Mouse (Mus musculus): ENCODE results near the gene Usp9x. TPM values are rescaled to one million over a fixed set of nuclear protein-coding genes. Genes with fewer than 3 reads are reported as not detected.

Gene Usp9x
- polyA plus RNA-seq (2016; fragmentation: Nextera tagmentation; extraction: Ambion mirVana), result 33.4 and 38.0 TPM in 2 replicates

DNA sequence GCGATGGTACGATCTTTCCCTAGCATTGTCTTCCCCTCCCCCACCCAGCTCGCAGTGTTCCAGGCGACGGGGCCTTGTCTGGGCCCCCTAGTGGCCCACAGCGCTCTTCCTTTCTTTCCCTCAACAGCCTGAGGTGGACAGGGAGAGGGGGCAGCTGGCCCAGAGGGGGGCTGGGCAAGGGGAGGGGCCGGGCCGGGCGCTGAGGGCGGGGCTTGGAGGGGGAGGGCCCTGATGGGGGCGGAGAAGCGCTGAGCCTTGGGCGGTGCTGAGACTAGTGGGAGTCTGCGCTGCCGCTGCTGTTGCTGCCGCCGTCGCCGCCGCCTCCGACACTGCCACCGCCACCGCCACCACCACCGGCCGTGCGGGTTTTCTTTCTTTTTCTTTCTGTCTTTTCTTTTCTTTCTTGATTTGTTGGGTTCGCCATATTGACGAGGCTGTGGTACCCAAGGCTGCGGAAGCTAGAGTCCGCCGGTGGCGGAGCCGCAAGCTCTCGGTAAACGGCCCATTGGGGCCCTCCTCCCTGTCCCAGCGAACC, at the start of gene Usp9x:
TSS of gene Usp9x (plus strand) at position 258 of the 535 bp plus-strand sequence.
- Histone ChIP-seq H3K36me3 (no peaks in the 10 kb centered on the region), H3K4me3 (peak within 1 kb of the TSS; percentile 76), H3K27me3 (ENCODE audit: insufficient read depth, poor library complexity, severe bottlenecking) (peaks cover 30% of the 10 kb centered on the region; the same call in 1 of the 2 replicates), H3K4me1 (no peaks in the 10 kb centered on the region), H3K27ac (peak within 1 kb of the TSS; percentile 93), H3K9me3 (no peaks in the 10 kb centered on the region)
- 7% methylated on average over 34 of the region's 36 CpGs for WGBS
- DNase-seq (ENCODE audit: low spot score), result peak; percentile 92

DNA sequence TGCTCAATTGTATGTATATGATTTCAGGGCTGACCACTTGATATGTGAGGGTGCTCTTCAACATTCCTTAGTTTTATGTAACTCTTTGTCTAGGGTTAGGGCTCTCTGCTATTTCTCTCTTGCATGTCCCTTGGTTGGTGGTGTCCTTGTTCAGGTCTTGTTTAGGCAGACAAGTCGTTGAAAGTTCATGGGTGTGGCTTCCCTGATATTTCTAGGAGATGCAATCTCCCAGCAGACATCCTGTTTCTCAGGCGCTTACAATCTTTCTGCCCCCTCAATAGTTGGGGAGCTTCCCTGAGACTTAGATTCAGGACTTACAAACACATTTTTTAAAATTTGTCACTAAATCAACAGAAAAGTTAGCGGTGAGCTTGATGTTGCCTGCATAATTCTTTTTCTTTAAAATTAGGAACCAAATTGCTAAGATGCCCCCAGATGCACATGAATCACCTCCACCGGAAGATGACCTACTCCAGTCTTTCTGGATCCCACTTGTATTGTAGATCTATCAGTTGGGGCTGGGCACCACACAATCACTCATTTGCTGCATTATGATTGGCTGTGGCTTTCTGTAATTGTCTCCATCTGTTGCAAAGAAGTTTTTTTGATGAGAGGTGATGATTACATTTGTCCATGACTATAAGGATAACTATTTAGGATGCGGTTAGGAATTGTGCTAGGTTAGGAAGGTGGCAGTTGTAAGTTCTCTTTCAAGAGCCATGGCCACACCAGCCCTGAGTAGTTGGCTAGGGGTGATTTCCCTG, 48.6 kb upstream of the Usp9x start:
- H3K27ac ChIP-seq, result no peak overlapping the region

DNA sequence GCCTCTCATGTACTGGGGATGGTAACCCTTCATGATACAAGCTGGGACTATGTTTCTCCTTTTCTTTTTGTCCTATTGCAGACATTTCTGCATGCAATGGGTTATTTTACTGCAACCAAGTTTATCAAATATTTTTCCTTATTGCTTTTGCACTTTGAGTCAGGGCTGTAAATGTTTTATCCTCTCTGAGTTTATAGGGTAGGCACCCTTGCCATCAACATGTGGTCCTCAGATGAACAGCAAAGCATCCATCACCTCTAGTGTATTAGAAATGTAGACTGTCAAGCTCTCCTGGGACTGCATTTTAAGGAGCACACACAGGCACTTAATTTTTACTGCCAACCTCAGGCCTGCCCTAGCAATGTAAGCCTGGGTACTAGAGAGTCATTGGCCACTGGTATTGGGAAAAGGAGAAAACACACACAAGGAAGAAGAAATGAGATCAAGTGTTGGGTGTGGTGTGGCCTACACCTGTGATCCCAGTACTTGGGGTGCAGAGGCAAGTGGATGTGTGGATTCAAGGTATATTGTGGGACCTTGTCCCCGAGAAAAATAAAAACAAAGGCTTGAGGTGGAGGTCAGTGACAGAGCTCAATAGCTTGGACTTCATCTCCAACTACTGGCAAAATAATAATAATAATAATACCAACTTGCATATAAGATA, 46.6 kb upstream of the Usp9x start:
- Histone ChIP-seq H3K9me3 (no peaks in the 10 kb centered on the region), H3K4me3 (no peak overlapping the region), H3K27me3 (ENCODE audit: insufficient read depth, poor library complexity, severe bottlenecking) (no peaks in the 10 kb centered on the region), H3K27ac (no peak overlapping the region), H3K36me3 (no peaks in the 10 kb centered on the region), H3K4me1 (no peaks in the 10 kb centered on the region)
- 71% methylated on average over 1 of the region's 1 CpGs for WGBS
- DNase-seq (ENCODE audit: low spot score), result no peak

More for the DNA sequence above, 48.6 kb upstream of the Usp9x start:
- no peaks in the 10 kb centered on the region for H3K9me3 ChIP-seq
- WGBS, result 76% methylated on average over 5 of the region's 5 CpGs
- no peak overlapping the region for H3K4me3 ChIP-seq
- no peaks in the 10 kb centered on the region for H3K27me3 ChIP-seq (ENCODE audit: insufficient read depth, poor library complexity, severe bottlenecking)
- no peak for DNase-seq (ENCODE audit: low spot score)
- no peaks in the 10 kb centered on the region for H3K36me3 ChIP-seq
- no peaks in the 10 kb centered on the region for H3K4me1 ChIP-seq

DNA sequence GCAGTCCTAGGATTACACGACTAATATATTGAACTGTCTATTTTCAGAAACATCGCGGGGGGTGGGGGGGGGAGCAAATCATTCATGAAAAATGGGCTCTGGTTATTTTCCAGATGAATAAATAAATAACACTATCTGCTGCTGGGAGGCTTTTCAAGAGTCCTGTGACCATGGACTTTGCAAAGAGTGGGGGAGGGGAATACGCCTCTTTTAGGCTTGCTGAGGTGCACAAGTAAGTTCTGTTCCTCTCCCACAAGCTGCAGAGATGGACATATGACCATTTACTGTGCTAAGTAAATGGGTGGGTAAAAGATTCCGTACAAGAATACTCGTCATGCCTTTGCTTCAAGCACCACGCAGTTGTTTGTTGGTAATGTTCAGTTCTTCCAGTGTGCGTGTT, 46.0 kb upstream of the Usp9x start:
- Histone ChIP-seq H3K27me3 (ENCODE audit: insufficient read depth, poor library complexity, severe bottlenecking) (no peaks in the 10 kb centered on the region), H3K27ac (no peak overlapping the region), H3K9me3 (no peaks in the 10 kb centered on the region), H3K4me3 (no peak overlapping the region), H3K4me1 (no peaks in the 10 kb centered on the region), H3K36me3 (no peaks in the 10 kb centered on the region)
- 89% methylated on average over 8 of the region's 8 CpGs for WGBS
- no peak for DNase-seq (ENCODE audit: low spot score)

DNA sequence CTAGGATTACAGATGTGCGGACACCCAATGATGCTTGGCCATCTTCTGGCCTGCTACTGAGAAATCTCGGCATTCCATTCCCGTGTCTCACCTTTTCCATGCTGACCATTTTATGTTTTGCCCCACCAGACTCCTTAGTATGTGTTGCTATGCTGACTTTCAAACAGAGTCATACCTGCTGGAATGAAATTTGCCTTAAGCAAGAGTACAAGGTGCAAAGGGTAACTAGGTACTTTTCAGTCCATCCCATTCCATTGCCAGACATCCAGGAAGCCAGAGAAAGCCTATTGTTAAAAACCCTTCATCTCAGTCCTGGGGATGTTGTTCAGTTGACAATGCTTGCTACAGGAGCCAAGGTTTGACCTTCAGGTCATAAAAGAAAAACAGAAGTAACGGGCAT, 43.1 kb upstream of the Usp9x start:
- no peak for DNase-seq (ENCODE audit: low spot score)
- Histone ChIP-seq H3K36me3 (no peaks in the 10 kb centered on the region), H3K4me1 (no peaks in the 10 kb centered on the region), H3K4me3 (no peak overlapping the region), H3K27ac (no peak overlapping the region), H3K27me3 (ENCODE audit: insufficient read depth, poor library complexity, severe bottlenecking) (no peaks in the 10 kb centered on the region), H3K9me3 (no peaks in the 10 kb centered on the region)
- WGBS, result 86% methylated on average over 4 of the region's 4 CpGs

DNA sequence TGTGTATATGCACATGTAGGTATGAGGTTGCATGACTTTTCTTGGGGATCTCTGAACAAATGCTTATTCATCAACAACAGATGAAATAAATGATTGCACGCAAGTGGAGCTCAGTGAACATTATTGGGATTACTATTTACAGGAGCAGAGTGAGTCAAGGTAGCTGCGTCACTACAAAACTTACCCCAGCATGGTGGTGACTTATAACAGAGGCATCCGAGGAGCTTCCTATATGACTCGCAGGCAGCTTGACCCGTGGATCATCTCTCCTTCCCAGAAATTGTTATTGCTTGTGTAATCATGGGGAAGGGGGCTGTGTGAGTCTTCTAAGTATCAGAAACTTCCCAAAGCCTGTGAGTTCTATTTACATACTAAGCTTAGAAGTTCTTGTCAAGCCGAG, 41.3 kb upstream of the Usp9x start:
- H3K9me3 ChIP-seq, result no peaks in the 10 kb centered on the region
- no peaks in the 10 kb centered on the region for H3K27me3 ChIP-seq (ENCODE audit: insufficient read depth, poor library complexity, severe bottlenecking)
- no peak overlapping the region for H3K27ac ChIP-seq
- WGBS, result 91% methylated on average over 6 of the region's 6 CpGs
- H3K36me3 ChIP-seq, result no peaks in the 10 kb centered on the region
- H3K4me3 ChIP-seq, result no peak overlapping the region
- no peak for DNase-seq (ENCODE audit: low spot score)
- H3K4me1 ChIP-seq, result peaks cover 2% of the 10 kb centered on the region; the same call in 1 of the 2 replicates

DNA sequence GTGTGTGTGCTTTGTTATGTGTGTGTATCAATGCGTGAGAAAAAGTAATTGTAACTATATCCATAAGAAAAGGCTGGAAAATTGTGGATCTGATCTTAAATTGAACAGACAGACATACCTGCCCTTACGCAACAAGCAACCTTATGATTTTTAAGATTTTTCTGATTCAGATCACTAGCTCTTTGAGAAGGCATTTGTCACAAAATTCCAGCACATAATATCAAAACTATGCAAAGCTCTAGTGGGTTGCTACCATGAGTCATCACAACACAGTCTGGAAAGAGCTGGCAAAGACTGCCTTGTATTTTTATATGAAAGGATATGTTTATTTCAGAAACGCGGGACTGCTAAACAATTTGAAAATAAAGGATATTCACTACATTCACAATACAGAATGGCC, 34.2 kb upstream of the Usp9x start:
- no peaks in the 10 kb centered on the region for H3K36me3 ChIP-seq
- H3K27me3 ChIP-seq (ENCODE audit: insufficient read depth, poor library complexity, severe bottlenecking), result peaks cover 6% of the 10 kb centered on the region; the same call in 1 of the 2 replicates
- DNase-seq (ENCODE audit: low spot score), result no peak
- no peak overlapping the region for H3K27ac ChIP-seq
- H3K9me3 ChIP-seq, result no peaks in the 10 kb centered on the region
- H3K4me1 ChIP-seq, result peaks cover 3% of the 10 kb centered on the region; the same call in 1 of the 2 replicates
- H3K4me3 ChIP-seq, result no peak overlapping the region
- 81% methylated on average over 4 of the region's 4 CpGs for WGBS

DNA sequence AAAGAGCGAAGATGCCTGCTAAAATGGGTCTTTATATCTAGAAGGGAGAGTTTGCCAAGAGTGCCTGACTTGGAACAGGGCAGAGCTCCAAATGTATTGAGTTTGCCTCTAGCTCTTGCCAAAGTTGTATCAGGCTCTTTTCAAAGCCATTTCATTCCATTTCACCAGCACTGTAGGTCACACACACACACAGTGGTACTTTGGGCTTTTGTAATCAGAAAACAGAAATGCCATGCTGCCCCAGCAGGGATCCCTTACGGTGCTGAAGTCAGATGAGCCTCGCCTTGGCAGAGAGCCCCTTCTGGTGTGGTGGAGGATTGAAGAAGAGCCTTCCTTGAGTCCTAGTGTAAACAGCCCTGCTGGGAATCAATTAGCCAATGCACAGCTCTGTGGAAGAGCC, 32.1 kb upstream of the Usp9x start:
- Histone ChIP-seq H3K27ac (no peak overlapping the region), H3K4me3 (no peak overlapping the region), H3K36me3 (no peaks in the 10 kb centered on the region), H3K27me3 (ENCODE audit: insufficient read depth, poor library complexity, severe bottlenecking) (peaks cover 6% of the 10 kb centered on the region; the same call in 1 of the 2 replicates), H3K9me3 (no peaks in the 10 kb centered on the region), H3K4me1 (peaks cover 3% of the 10 kb centered on the region; the same call in 1 of the 2 replicates)
- 43% methylated on average over 3 of the region's 3 CpGs for WGBS
- no peak for DNase-seq (ENCODE audit: low spot score)

DNA sequence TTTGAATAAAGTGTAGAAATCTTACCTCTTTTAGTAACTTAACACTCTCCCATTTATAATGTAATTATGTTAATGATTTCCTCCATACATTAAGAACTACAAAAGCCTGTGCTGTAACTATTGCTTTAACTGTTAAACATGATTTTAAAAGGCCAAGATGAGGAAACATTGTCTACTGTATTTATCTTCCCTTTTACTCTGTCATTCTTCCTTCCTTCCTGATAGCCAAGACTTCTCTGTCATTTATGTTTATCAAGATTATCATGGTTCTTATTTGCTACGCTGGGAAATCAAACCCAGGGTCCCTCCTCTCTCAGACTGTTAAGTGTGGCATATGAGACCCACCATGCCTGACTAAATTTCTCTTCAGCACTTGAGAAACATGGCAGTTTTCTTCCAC, 30.9 kb upstream of the Usp9x start:
- Histone ChIP-seq H3K4me1 (no peaks in the 10 kb centered on the region), H3K4me3 (no peak overlapping the region), H3K9me3 (no peaks in the 10 kb centered on the region), H3K27ac (no peak overlapping the region), H3K36me3 (no peaks in the 10 kb centered on the region), H3K27me3 (ENCODE audit: insufficient read depth, poor library complexity, severe bottlenecking) (peaks cover 10% of the 10 kb centered on the region; the same call in 1 of the 2 replicates)
- 35% methylated on average over 1 of the region's 1 CpGs for WGBS
- DNase-seq (ENCODE audit: low spot score), result no peak

DNA sequence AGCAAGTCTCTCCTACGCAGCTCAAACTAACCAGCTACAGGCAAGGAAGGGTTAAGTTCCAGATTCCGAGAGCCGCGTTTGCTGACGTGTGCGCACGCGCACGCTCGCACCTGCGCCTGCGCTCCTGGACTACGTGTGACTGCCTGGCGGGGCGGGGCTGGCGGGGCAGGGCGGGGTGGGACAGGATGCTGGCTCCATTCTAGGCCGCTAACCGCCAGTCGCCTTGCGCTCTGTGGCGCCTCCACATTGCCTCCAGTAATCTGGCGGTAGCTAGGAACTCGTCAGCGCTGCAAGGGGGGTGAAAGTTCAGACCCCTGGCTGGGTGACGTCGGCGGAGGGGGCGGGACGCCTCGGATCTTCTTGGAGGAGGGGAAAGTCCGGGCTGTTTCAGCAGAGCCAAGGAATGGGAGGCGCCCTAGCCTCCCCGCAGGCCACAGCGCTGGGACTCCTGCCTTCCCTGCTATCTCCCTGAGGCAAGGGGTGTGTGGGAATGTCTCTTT, 29.6 kb upstream of the Usp9x start:
- peak overlapping the region; percentile 83 for H3K27ac ChIP-seq
- no peaks in the 10 kb centered on the region for H3K9me3 ChIP-seq
- 7% methylated on average over 35 of the region's 35 CpGs for WGBS
- H3K27me3 ChIP-seq (ENCODE audit: insufficient read depth, poor library complexity, severe bottlenecking), result peaks cover 10% of the 10 kb centered on the region; the same call in 1 of the 2 replicates
- no peaks in the 10 kb centered on the region for H3K36me3 ChIP-seq
- H3K4me3 ChIP-seq, result peak overlapping the region; percentile 55
- DNase-seq (ENCODE audit: low spot score), result peak; percentile 97
- no peaks in the 10 kb centered on the region for H3K4me1 ChIP-seq

DNA sequence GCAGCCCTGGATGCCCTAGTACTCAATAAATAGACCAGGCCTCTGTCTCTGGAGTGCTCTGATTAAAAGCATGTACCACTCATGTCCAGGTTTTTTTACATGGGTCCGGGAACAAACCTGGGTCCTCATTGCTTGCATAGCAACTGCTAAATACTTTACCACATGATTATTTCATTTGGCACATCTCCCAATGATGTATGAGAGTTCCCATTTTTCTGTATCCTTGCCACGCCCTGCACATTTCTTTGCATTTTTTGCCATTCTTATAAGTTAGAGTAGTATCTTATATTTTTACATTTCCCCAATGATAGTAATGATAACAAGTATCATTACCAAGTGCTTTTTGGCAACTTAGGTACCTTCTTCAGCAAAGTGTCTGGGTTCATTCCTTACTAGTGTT, 27.5 kb upstream of the Usp9x start:
- no peak for DNase-seq (ENCODE audit: low spot score)
- H3K36me3 ChIP-seq, result no peaks in the 10 kb centered on the region
- peaks cover 18% of the 10 kb centered on the region; the same call in 1 of the 2 replicates for H3K27me3 ChIP-seq (ENCODE audit: insufficient read depth, poor library complexity, severe bottlenecking)
- WGBS, result 81% methylated on average over 2 of the region's 2 CpGs
- no peaks in the 10 kb centered on the region; the same call in 1 of the 2 replicates for H3K4me1 ChIP-seq
- H3K4me3 ChIP-seq, result no peak overlapping the region
- no peaks in the 10 kb centered on the region for H3K9me3 ChIP-seq
- H3K27ac ChIP-seq, result no peak overlapping the region

DNA sequence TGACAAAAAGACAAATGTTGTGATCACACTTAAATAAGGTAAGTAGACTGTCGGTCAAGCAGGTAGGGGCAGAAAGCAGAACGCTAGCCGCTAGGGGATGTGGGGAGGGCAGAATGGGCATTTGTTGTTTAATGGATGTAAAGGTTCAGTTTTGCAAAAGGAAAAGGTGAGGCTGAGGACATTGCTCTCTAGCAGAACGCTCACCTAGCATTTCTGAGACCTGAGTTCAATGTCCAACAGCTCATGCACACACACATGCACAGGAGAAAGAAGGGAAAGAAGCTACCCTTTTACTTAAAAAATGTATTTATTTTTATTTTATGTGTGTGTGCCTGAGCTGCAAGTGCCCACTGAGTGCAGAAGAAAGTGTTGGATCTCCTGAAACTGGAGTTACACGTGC, 26.6 kb upstream of the Usp9x start:
- no peaks in the 10 kb centered on the region for H3K9me3 ChIP-seq
- peaks cover 18% of the 10 kb centered on the region; the same call in 1 of the 2 replicates for H3K27me3 ChIP-seq (ENCODE audit: insufficient read depth, poor library complexity, severe bottlenecking)
- 82% methylated on average over 5 of the region's 5 CpGs for WGBS
- DNase-seq (ENCODE audit: low spot score), result no peak
- no peaks in the 10 kb centered on the region for H3K36me3 ChIP-seq
- H3K4me3 ChIP-seq, result no peak overlapping the region
- no peaks in the 10 kb centered on the region; the same call in 1 of the 2 replicates for H3K4me1 ChIP-seq
- H3K27ac ChIP-seq, result no peak overlapping the region
